Mouse (Mus musculus): ENCODE measurements around the gene Stab1. TPM values are rescaled to one million over a fixed set of nuclear protein-coding genes. Genes with fewer than 3 reads are reported as not detected.

The Stab1 gene
- total and polyA plus RNA-seq, 3 experiments: 0.44 TPM; not detected in 2

- Histone ChIP-seq H3K36me3 (replicated peaks) (peaks cover 45% of the 10 kb centered on the region), H3K27me3 (ENCODE audit: insufficient read depth, low read length) (peaks cover 18% of the 10 kb centered on the region), H3K4me1 (ENCODE audit: insufficient read depth, low read depth, low read length) (peaks cover 46% of the 10 kb centered on the region), H3K9me3 (replicated peaks) (no peaks in the 10 kb centered on the region), H3K4me3 (ENCODE audit: low read depth, low read length) (peak overlapping the region; percentile 81)
- TF ChIP-seq TAL1 (conservative IDR thresholded peaks at IDR 0.05; ENCODE audit: low read depth, low read length) (no peak), GATA1 (IDR thresholded peaks at IDR 0.05; ENCODE audit: borderline replicate concordance, low read length) (no peak), CTCF (IDR thresholded peaks at IDR 0.05; ENCODE audit: low read depth, low read length) (no peak), GATA2 (IDR thresholded peaks at IDR 0.05; ENCODE audit: borderline replicate concordance, low read depth, low read length) (no peak), POLR2AphosphoS5 (IDR thresholded peaks at IDR 0.05; ENCODE audit: insufficient replicate concordance, low read depth, low read length) (no peak)
- ATAC-seq (ENCODE audit: extremely low read depth, insufficient number of reproducible peaks, low FRiP score, poor library complexity, severe bottlenecking) (no peak), DNase-seq (ENCODE audit: low spot score) (peak; percentile 63)
These were observed 37.4 kb upstream of the Stab1 start for GRCm38 (mm10) chr14:31205562-31206467.

- DNase-seq (ENCODE audit: low spot score): peak; percentile 32
- no peak for ATAC-seq (ENCODE audit: extremely low read depth, insufficient number of reproducible peaks, low FRiP score, poor library complexity, severe bottlenecking)
- Histone ChIP-seq H3K4me3 (ENCODE audit: low read depth, low read length) (peak overlapping the region; percentile 81), H3K4me1 (ENCODE audit: insufficient read depth, low read depth, low read length) (peaks cover 50% of the 10 kb centered on the region), H3K27me3 (ENCODE audit: insufficient read depth, low read length) (peaks cover 13% of the 10 kb centered on the region), H3K36me3 (replicated peaks) (peaks cover 51% of the 10 kb centered on the region), H3K9me3 (replicated peaks) (no peaks in the 10 kb centered on the region)
- no peak for TF ChIP-seq GATA2 (IDR thresholded peaks at IDR 0.05; ENCODE audit: borderline replicate concordance, low read depth, low read length)
These were observed 36.8 kb upstream of the Stab1 start for GRCm38 (mm10) chr14:31205244-31205561.

- Histone ChIP-seq H3K36me3 (replicated peaks) (peaks cover 54% of the 10 kb centered on the region), H3K9me3 (replicated peaks) (no peaks in the 10 kb centered on the region), H3K4me1 (ENCODE audit: insufficient read depth, low read depth, low read length) (peaks cover 52% of the 10 kb centered on the region), H3K27me3 (ENCODE audit: insufficient read depth, low read length) (peaks cover 10% of the 10 kb centered on the region), H3K4me3 (ENCODE audit: low read depth, low read length) (peak overlapping the region; percentile 81; the same call in 1 of the 2 replicates)
- DNase-seq (ENCODE audit: low spot score) (no peak), ATAC-seq (ENCODE audit: extremely low read depth, insufficient number of reproducible peaks, low FRiP score, poor library complexity, severe bottlenecking) (no peak)
- TF ChIP-seq GATA1 (IDR thresholded peaks at IDR 0.05; ENCODE audit: borderline replicate concordance, low read length) (no peak), GATA2 (IDR thresholded peaks at IDR 0.05; ENCODE audit: borderline replicate concordance, low read depth, low read length) (no peak), POLR2AphosphoS5 (IDR thresholded peaks at IDR 0.05; ENCODE audit: insufficient replicate concordance, low read depth, low read length) (no peak), CTCF (IDR thresholded peaks at IDR 0.05; ENCODE audit: low read depth, low read length) (no peak), TAL1 (conservative IDR thresholded peaks at IDR 0.05; ENCODE audit: low read depth, low read length) (no peak)
These were observed 36.4 kb upstream of the Stab1 start for GRCm38 (mm10) chr14:31204844-31205243.

DNA sequence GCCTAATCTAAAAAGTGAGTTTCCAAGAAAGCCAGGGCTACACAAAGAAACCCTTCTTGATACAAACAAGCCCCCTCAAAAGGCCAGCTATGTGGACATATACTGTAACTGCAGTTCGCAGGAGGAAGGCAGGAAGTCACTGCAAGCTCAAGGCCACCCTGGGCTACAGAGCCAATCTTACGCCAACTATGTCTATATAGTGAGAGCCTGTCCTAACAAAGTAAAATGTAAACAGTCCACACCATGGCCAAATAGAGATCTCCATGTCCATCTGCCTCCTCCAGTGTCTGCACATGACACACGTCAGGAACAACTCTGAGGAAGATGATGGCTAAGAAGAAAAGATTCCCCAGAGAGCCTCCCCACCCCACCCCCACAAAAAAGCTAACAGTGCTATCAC is 31.6 kb upstream of the Stab1 start:
- H3K4me1 ChIP-seq (ENCODE audit: insufficient read depth, low read depth, low read length): peaks cover 59% of the 10 kb centered on the region

GRCm38 (mm10) chr14:31199599-31199998 is 31.2 kb upstream of the Stab1 start:
- Histone ChIP-seq H3K4me3 (ENCODE audit: low read depth, low read length) (no peak overlapping the region), H3K4me1 (ENCODE audit: insufficient read depth, low read depth, low read length) (peaks cover 58% of the 10 kb centered on the region), H3K9me3 (replicated peaks) (no peaks in the 10 kb centered on the region), H3K36me3 (replicated peaks) (peaks cover 94% of the 10 kb centered on the region), H3K27me3 (ENCODE audit: insufficient read depth, low read length) (no peaks in the 10 kb centered on the region)
- no peak for DNase-seq (ENCODE audit: low spot score)
- ATAC-seq (ENCODE audit: extremely low read depth, insufficient number of reproducible peaks, low FRiP score, poor library complexity, severe bottlenecking): no peak
- TF ChIP-seq CTCF (IDR thresholded peaks at IDR 0.05; ENCODE audit: low read depth, low read length): no peak
- no peak for TF ChIP-seq GATA1 (IDR thresholded peaks at IDR 0.05; ENCODE audit: borderline replicate concordance, low read length)
- TF ChIP-seq TAL1 (conservative IDR thresholded peaks at IDR 0.05; ENCODE audit: low read depth, low read length): no peak
- no peak for TF ChIP-seq POLR2AphosphoS5 (IDR thresholded peaks at IDR 0.05; ENCODE audit: insufficient replicate concordance, low read depth, low read length)
- no peak for TF ChIP-seq GATA2 (IDR thresholded peaks at IDR 0.05; ENCODE audit: borderline replicate concordance, low read depth, low read length)

More for the DNA sequence above, 31.6 kb upstream of the Stab1 start:
- Histone ChIP-seq H3K9me3 (replicated peaks) (no peaks in the 10 kb centered on the region), H3K36me3 (replicated peaks) (peaks cover 94% of the 10 kb centered on the region), H3K27me3 (ENCODE audit: insufficient read depth, low read length) (no peaks in the 10 kb centered on the region), H3K4me3 (ENCODE audit: low read depth, low read length) (no peak overlapping the region)
- TF ChIP-seq GATA2 (IDR thresholded peaks at IDR 0.05; ENCODE audit: borderline replicate concordance, low read depth, low read length): no peak
- TF ChIP-seq TAL1 (conservative IDR thresholded peaks at IDR 0.05; ENCODE audit: low read depth, low read length): no peak
- no peak for TF ChIP-seq CTCF (IDR thresholded peaks at IDR 0.05; ENCODE audit: low read depth, low read length)
- no peak for TF ChIP-seq POLR2AphosphoS5 (IDR thresholded peaks at IDR 0.05; ENCODE audit: insufficient replicate concordance, low read depth, low read length)
- TF ChIP-seq GATA1 (IDR thresholded peaks at IDR 0.05; ENCODE audit: borderline replicate concordance, low read length): no peak
- no peak for DNase-seq (ENCODE audit: low spot score)
- ATAC-seq (ENCODE audit: extremely low read depth, insufficient number of reproducible peaks, low FRiP score, poor library complexity, severe bottlenecking): no peak

- ATAC-seq (ENCODE audit: extremely low read depth, insufficient number of reproducible peaks, low FRiP score, poor library complexity, severe bottlenecking) (peak; percentile 73), DNase-seq (ENCODE audit: low spot score) (no peak)
- H3K27me3 ChIP-seq (ENCODE audit: insufficient read depth, low read length): no peaks in the 10 kb centered on the region
- H3K36me3 ChIP-seq (replicated peaks): peaks cover 92% of the 10 kb centered on the region
- H3K9me3 ChIP-seq (replicated peaks): no peaks in the 10 kb centered on the region
- TF ChIP-seq GATA2 (IDR thresholded peaks at IDR 0.05; ENCODE audit: borderline replicate concordance, low read depth, low read length) (no peak), GATA1 (IDR thresholded peaks at IDR 0.05; ENCODE audit: borderline replicate concordance, low read length) (no peak), POLR2AphosphoS5 (IDR thresholded peaks at IDR 0.05; ENCODE audit: insufficient replicate concordance, low read depth, low read length) (no peak), CTCF (IDR thresholded peaks at IDR 0.05; ENCODE audit: low read depth, low read length) (no peak), TAL1 (conservative IDR thresholded peaks at IDR 0.05; ENCODE audit: low read depth, low read length) (no peak)
- peaks cover 48% of the 10 kb centered on the region for H3K4me1 ChIP-seq (ENCODE audit: insufficient read depth, low read depth, low read length)
- peak overlapping the region; percentile 34; the same call in 1 of the 2 replicates for H3K4me3 ChIP-seq (ENCODE audit: low read depth, low read length)
These were observed 29.4 kb upstream of the Stab1 start for GRCm38 (mm10) chr14:31197547-31198516.

Data from G1E (cell line).